Mouse (Mus musculus) layer of hippocampus, adult 9-11 months (tissue): ENCODE results near the gene Nfkbie.

Source experiments
- DNase-seq: peaks from one replicate; pipeline ENCODE4 v3.0.0; 2022

Gene Nfkbie

DNA sequence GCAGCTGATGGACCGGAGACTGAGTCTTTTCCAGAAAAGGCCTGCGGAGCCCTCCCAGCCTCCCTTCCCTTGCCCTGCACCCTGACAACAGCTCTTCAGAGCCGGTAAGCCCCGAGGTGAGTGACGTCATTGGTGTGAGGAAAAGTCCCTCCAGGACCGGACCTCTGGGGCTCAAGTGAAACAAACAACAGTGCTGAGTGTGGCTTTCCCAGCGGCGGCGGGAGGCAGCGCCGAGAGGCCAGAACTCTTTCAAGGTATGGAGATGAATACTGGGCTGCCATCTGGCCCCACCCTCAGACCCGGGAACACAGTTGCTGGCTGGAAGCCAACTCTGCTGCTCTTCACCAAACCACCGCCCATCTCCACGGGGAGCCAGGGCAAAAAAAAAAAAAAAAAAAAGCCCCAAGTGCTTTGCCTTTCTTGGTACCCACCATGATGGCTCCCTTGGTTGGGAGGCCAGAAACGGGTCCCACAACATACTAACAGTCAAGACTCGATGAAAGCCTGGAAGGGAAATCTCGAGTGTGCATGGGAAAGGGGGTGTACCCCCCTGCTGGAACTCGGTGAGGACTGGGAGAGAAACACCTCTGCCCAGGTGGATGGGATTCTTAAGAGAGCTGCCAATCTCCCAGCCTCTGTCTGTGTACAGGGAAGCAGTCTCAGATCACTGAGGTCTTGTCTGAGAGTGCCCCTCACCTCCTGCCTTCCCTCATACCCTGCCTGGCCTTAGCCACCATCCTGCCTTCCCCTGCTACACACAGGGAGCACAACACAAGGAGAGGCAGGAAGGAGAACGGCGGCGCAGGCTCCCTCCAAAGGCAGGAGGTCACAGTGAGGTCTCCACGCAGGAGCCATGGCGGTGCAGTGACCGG lies 11.3 kb upstream of the Nfkbie start:
- no peak for DNase-seq

DNA sequence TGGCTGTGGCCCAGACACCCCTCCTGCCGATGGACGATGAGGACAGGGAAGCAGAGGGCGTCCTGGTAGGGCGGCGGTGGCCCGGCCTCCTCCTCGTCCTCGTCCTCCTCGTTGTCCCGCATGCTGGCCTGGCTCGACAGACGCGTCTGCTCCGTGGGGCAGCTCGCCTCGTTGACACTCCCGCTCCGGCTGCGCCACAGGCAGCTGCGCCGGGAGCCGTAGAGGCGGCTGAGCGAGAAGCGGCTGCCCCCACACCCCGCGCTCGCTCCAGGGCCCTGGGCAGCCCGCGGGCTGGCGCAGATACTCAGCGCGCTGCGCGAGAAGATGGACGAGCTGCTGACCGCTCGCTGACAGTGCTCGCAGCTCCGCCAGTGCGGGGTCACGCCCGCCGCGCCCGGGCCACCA lies 10.6 kb upstream of the Nfkbie start:
- DNase-seq, result no peak

DNA sequence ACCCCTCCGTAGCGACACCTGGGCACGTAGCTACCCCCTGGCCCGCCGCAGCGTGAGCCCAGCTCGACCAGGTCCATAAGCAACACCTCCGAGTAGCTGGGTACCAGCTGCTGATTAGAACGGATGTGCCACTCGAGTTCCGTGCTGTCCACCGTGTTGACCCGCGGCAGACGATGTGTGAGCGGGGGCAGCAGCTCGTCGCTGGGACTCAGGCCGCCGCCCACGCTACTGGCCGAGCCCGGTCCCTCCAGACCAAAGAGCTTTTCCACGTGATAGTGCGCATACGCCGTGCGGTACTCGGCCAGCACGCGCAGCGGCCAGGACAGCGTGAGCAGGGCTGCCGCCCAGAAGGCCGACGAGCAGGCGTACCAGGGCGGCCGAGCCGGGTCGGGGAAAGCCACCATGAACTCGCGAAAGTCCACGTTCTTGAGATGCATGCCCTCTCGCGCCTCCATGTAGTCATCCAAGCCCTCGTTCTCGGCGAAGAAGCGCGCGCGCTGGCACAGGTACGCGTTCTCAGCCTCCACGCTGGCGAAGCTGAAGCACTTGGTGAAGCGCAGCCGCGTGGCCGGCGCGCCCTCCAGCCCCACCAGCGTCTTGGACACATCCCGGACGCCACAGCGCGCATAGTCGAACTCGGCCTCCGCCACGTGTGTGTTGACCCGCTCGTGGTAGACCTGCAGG lies 10.1 kb upstream of the Nfkbie start:
- DNase-seq, result no peak

DNA sequence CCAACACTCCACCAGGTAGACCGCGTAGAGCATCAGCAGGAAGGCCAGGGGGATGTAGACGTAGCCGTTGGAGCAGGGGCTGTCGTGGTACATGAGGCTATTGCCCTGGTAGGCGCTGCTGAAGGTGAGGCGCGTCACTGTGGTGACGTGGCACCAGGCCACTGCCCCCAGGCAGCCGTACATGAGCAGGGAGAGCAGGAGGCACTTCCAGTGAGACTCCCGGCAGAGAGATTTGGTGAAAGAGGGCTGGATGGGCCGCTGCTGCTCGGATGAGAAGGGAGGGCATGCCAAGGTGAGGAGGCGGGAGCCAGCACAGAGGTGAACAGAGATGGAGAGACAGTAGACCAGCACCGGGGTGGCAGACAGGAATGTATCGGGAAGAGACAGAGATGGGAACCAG lies 8.6 kb upstream of the Nfkbie start:
- no peak for DNase-seq

DNA sequence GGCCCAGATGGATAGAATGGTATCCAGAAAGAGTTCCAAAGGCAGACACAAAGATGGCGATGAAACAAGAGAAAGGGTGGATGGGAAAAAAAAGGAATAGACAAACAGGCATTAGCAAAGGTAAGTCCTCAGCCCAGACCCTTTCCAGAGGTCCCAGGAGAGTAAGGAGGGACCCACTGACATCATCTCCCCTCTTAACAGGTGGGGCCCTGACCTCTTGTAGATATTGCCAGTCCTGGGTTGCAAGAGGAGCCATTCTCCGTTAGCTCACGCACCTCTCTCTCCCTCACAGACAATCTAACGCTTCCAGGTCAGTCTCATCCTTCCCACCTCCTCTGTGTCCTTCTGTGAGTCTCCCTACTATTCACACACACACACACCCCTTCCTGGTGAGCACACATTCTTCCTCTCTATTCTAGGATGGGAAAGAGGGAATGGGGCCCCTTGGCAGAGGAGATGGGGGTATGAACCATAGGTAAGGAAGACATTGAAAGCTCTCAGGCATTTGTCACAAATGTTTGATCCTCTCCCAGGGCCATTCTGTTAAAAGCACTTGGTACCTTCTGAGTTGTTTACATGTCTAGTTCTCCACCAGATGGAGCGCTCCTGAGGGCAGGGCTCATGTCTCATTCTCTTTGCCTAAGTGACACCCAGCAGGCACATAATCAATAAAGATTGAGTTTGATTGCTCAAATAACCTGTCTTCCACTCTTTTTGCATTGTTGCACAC lies 7.9 kb upstream of the Nfkbie start:
- DNase-seq, result no peak

DNA sequence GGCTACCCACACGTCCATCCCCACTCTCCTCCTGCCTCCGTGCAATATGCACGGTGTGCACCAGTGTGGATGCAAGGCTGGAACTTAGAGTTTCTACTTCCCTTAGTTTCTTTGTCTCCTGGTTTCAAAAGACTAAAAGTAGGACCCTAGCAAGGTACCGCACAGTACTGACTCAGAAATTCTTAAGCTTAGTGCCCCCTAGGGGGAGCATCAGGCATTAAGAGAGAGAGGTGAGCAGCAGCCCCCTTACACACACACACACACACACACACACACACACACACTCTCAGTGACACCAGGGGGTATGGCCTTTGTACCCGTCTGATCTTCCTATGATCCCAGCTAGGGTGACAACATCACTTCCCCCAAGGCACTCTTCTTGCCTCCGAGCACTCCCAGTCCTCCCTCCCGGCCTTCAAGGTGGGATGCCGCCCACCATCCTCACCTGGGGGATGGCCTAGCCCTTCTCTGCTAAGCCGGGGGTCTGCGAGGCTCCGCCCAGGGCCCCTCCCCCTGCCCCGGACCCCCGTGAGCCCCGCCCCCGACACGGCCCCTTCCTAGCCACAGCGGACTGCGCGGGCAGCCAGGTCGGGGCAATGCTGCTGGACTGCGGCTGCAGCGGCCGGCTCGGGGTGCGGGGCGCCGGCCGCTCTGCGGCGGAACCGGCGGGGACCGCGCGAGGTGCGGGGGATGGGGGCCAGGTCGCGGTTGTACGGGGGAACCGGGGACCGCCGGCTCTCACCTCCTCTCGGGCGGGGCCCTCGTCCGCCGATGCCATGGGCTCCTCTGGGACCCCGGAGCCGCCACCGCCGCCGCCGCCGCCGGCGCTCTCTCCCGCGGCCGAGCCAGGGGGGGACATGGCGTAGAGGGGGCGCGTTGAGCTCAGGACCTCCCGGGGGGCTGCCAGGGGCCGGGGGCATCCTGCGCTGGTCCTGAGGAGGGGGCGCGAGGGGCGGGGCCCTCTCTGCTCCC lies 6.7 kb upstream of the Nfkbie start:
- no peak for DNase-seq

DNA sequence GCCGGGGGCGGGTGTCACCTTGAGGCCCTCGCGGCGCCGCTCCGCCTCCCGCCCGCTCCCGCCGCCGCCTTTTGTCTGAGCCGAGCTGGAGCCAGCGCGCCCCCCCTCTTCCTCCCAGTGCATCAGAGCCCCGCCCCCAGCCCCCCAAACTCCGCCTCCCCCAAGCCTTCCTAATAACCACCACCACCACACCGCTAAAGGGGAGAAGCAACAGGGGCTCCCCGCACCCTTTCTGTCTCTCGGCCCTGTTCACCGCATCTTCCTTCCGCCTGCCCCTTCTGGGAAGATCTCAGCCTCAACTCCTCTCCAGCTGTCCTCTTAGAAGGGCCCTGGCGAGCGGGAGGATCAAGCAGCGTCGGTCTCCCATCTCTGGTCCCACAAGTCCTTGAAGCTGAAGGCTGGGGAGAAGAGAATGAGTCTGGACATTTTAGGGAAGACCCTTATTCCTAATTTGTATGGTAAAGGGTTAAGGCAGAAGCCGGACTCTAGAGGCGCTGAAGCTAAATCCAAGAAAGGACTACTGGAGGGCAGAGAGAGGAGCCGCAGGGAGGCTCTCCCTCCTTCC lies 5.8 kb upstream of the Nfkbie start, which contains the start of gene Tmem151b:
Tmem151b (minus strand) TSS at position 61 of the 565 bp plus-strand sequence.
- DNase-seq, result no peak

DNA sequence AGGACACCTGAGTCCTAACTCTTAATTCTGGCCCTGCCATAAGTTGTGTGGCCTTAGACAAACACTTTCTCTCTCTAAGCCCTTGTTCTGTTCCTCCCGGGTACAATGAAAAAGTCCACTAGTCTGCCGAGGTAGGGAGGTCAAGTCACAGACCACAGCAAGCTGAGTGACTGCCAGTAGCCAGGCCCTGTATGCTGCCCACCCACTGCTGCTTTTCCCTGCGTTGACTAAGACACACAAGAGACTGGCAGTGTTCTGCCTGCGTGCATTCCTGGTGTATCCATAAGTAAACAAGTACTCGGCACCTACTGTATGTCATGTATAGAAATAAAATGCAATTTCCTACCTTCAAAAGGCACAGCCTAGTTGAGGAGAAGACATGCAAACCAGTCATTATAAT lies 5.2 kb upstream of the Nfkbie start:
- DNase-seq, result no peak

DNA sequence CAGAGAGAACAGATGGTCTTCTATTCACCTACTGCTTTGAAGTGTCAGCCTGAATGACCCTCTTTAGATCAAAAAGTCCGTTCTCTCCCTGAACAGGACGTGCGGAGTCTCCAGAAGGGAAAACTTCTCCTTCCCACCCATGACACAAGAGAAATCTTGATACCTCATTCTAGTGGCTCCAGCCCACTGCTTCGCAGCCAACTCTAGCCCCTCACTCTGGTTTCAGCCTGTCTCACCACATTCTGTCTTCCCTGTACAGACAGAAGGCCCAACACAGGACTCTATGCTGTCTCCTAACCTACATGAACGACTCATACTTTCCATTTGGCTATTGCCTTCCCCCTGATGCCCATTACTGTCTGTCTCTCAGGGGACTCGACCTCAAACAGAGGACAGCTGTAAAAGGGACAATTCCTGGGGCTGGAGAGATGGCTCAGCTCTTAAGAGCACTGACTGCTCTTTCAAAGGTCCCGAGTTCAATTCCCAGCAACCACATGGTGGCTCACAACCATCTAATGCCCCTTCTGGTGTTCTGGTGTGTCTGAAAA lies 4.2 kb upstream of the Nfkbie start:
- DNase-seq, result no peak

DNA sequence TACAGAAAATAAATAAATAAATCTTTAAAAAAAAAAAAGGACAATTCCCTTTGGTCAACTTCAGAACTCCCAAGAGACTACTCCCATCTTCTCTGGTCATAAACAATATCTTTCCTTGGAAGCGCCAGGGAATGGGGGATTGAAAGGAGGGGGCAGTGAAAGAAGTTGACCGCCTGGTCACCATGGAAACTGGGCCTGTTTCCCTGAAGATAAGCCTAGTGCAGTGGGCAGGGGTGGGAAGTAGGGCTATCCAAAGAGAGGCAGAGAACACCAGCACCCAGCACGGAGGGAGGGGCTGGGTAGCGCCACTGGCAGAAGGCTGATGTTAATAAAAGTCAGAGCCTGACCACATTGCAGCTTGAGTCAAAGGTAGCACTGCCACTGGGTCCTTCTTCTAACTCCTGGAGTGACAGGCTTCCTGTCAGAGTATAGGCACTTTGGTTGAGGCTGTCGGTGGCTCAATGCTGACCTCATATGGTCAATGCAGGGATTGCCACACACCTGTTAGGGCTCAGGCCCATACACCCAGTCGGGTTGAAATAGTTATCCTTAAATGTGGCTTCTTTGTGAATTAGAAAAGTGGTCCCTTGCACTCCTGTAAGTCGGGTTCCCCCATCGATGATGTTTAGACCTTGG lies 3.6 kb upstream of the Nfkbie start:
- DNase-seq, result no peak

DNA sequence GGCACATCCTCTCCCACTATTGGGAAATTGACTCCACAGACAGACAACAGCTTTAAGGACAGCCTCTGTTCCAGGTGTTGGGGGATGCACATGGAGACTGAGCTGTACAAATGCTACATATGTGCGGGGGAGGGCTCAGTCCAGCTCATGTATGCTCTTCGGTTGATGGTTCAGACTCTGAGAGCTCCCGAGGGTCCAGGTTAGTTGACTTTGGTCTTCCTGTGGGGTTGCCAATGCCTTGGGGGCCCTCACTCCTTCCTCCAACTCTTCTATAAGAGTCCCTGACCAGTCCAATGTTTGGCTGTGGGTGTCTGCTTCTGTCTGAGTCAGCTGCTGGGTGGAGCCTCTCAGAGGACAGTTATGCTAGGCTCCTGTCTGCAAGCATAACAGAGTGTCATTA lies 2.4 kb upstream of the Nfkbie start:
- DNase-seq, result no peak

DNA sequence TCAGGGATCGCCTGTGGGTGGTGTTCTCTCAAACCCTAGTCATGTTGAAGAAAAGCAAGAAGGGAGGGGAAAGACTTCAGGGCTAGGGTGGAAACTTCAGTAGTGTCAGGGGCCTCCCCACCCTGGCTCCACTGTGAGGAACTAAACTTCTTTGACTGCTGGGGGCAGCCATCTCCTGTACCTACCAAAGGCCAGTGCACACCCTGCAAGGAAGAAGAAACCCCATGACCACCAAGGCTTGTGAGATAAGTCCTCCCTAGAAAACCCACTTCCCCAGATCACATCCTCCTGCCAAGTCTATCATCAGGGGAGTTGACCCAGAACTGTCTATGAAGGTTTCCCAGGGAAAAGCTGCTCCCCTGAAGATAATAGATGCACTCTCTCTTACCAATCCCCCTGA lies 1.1 kb upstream of the Nfkbie start:
- DNase-seq, result no peak

DNA sequence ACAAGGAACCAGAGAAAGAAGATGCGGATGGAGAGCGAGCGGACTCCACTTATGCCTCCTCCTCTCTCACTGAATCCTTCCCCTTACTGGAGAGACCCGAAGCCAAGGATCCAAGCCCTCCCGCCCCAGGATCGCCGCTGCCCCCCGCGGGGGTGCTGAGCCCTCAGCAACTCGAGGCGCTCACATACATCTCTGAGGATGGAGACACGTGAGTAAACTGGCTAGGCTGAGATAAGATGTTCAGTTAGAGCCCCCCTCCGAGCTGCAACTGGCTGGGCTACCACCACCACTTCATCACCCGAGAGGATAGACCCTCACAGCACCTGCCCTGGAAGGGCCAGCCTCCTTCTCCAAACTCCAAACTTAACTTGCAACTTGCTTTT lies 595 bp downstream of the Nfkbie start:
- DNase-seq, result no peak

DNA sequence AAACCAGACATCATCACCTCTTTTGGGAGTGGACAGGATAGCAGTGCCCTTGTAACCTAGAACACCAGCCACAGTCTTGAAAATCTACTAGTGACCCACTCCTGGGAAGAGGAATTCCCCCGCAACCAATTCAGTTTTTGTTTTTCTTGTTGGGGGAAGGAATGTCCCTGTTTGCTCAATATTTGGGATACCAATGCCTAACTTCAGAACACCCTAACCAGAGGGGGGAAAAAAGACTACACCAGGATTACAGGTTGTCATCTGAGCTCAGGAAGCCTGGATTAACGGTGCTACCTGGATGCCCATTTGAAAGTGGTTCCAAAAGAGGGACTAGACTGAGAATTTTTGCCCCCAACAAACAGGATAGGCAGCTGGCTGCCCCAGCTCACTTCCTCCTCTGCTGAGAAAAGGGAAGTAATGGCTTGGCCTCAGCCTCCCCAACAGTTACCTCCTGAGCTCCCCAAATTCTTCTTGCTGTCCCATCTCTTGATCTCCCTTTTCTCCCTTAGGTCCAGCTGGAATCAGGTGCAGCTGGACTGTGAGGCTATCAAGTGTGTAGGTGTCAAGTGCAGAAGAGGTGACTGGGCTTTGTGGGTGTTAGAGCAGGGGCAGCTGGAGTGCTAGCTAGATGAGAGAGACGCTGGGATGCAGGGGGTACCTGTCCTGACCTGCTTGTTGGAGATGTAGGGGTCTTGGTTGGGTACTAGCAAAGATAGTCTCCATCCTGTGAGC lies 1.2 kb downstream of the Nfkbie start:
- no peak for DNase-seq

DNA sequence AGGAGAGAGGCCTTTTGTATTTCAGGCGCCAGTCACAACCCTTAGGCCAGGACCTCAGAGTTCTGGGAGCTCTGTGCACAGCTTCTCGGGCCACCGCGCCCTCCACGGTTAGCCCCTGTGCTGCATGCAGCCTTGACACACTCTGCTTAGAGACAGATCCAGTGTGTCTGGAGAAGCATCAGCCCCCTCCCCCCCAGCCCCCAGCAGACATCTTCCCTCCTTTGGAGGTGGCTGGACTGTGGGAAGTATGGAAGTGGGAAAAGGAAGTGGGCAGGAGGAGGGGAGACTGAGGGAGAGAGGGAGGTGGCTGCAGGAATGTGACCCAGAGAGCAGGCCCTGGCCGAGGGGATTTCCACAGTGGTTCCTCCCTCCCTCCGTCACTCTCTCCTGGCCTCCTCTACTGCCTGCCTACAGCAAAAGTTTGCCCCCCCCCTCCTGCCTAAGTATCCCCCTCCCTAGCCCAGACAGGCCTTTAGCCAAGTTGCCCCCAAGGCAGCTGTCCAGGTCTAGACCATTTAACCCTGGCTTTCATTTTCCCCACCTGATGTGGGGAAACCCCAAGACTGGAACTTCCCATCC lies 1.8 kb downstream of the Nfkbie start:
- no peak for DNase-seq

DNA sequence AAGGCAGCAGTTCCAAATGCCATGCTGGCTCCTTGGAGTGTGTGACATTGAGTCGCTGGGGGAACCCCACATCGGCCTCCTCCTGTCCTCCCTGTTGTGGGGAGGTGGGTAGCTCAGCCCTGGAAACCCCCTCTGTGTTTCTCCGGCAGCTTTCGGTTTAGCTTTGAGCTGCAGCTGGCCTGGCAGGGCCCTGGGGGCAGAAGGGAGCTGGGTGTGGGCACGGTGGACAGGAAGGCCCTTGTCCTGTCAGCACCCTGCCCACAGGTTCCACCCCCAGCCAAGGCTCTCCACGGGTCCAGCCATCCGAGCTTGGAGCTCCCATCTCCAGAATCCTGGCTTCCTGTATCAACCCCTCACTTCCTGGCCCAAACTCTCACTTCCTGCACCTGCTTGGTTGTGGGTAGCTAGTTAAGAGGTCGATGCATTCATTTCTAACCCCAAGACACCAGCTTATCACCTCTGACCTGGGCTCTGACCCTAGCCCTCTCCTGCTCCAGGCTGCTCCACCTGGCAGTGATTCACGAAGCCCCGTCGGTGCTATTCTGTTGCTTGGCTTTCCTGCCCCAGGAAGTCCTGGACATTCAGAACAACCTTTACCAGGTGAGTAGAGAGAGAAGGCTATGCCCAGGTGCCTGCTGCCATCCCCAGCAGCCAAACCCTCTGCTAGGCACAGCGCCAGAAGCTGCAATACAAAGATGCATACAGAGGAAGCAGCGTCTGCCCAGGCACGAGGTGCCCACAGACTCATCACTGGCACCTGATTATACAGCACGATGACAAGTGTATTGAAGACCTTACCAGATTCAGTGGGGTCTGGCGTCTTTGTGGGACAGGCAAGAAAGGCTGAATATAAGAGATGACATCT lies 2.7 kb downstream of the Nfkbie start:
- no peak for DNase-seq

DNA sequence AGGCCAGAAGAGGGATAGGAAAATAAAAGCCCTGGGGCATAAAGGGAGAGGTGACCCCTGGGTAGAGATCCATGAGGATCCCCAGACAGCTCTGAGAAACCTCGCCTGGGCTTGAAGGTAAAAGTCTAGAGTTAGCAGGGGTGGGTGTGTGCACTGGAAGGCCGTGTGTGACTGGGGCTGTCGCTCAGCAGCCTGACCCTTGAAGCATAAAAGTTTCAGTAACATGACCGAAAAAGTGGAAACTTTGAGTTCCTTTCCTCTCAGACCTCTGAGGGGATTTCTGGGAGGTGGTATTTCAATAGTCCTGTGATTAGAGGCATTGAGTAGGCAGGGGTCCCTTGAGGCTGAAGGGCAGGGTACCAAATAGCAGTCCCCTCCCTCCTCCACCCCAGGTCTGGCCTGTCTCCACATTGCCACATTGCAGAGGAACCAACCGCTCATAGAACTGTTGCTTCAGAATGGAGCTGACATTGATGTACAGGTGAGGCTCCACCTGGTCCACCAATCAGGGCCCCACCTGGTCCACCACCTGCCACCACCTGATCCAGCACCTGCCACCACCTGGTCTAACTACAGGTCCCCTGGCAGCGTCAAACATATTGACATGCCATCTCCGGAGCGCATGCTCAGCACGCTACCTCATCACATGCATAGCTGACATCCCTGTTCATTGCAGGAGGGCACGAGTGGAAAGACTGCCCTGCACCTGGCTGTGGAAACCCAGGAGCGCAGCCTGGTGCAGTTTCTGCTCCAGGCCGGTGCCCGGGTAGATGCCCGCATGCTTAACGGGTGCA lies 4.4 kb downstream of the Nfkbie start:
- DNase-seq, result no peak

DNA sequence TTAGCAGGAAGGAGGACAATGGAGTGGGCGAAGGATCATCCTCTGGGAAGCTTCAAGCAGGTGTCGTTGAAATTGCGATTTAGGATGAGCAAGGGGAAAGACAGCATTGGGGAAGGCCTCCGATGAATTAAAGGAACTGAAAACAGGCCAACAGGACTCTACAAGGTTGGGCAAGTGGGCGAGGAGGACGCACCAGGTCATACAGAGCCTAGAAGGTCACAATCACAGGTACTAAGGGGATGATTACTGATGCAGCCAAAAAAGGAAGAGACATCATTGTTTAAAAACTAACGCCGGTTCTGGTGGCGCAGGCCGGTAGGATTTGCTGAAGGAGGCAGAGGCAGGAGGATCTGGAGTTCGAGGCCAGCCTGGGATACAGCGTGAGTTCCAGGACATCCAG lies 7.7 kb downstream of the Nfkbie start:
- DNase-seq, result no peak
